Comparison of ENCODE assay signal across 10 mouse cellular contexts in genomic region chr10:103402171-103402570, GRCm38 (mm10). TPM values are rescaled to one million over a fixed set of nuclear protein-coding genes. Genes with fewer than 3 reads are reported as not detected.
DNase-seq lines count a peak whose midpoint lies in the region; ATAC-seq and TF ChIP-seq lines count a peak whose summit lies in the region.
"Had no signal": no experiment of that assay in that cellular context is flagged by ENCODE, and none has a peak within 500 bp of the region (broad histone marks: within the 10 kb centered on the region; RNA-seq: fewer than 3 reads in every experiment).

No protein-coding gene starts in this region.

- H3K4me3 ChIP-seq in lung, embryonic 14.5 days (ENCODE audit: low read depth, low read length): no peak overlapping the region
- H3K4me3 ChIP-seq in forebrain, embryonic 12.5 days (replicated peaks): no peak overlapping the region
- no peak overlapping the region for H3K4me3 ChIP-seq in midbrain, embryonic 15.5 days
- H3K4me3 ChIP-seq: lung, embryonic 15.5 days had no signal

- no peaks in the 10 kb centered on the region for H3K9me3 ChIP-seq in lung, embryonic 14.5 days (ENCODE audit: low read depth, low read length)
- no peaks in the 10 kb centered on the region for H3K9me3 ChIP-seq in forebrain, embryonic 12.5 days
- no peaks in the 10 kb centered on the region for H3K9me3 ChIP-seq in midbrain, embryonic 15.5 days
- H3K9me3 ChIP-seq: lung, embryonic 15.5 days had no signal

- H3K36me3 ChIP-seq in lung, embryonic 14.5 days (ENCODE audit: insufficient read depth): no peaks in the 10 kb centered on the region
- no peaks in the 10 kb centered on the region for H3K36me3 ChIP-seq in forebrain, embryonic 12.5 days (replicated peaks)
- H3K36me3 ChIP-seq in midbrain, embryonic 15.5 days (replicated peaks): no peaks in the 10 kb centered on the region
- H3K36me3 ChIP-seq: lung, embryonic 15.5 days had no signal

- H3K4me2 ChIP-seq in lung, embryonic 14.5 days: no peak overlapping the region
- H3K4me2 ChIP-seq in forebrain, embryonic 12.5 days: no peak overlapping the region
- H3K4me2 ChIP-seq in midbrain, embryonic 15.5 days: no peak overlapping the region
- H3K4me2 ChIP-seq: lung, embryonic 15.5 days had no signal

- peak; percentile 46 for DNase-seq in cerebellum, adult 8-10 months
- no peak for DNase-seq in cerebellum, postnatal 25 days
- DNase-seq in lung, embryonic 14.5 days: peak; percentile 84
- DNase-seq in lung, adult 18-20 months: no peak
- no peak for DNase-seq in gastrocnemius, postnatal 4 days (ENCODE audit: low spot score in 2 of 2)
- no peak for DNase-seq in urinary bladder, postnatal 4 days (ENCODE audit: low spot score in 2 of 2)

- H3K27ac ChIP-seq in lung, embryonic 14.5 days (ENCODE audit: low read depth): no peak overlapping the region
- no peak overlapping the region for H3K27ac ChIP-seq in forebrain, embryonic 12.5 days
- H3K27ac ChIP-seq in midbrain, embryonic 15.5 days: no peak overlapping the region
- H3K27ac ChIP-seq: lung, embryonic 15.5 days had no signal

- no peak for ATAC-seq in lung, embryonic 14.5 days (ENCODE audit: insufficient read depth)
- peak; percentile 36; the same call in 1 of the 2 replicates for ATAC-seq in forebrain, embryonic 12.5 days (ENCODE audit: low FRiP score)
- peak; percentile 65; the same call in 1 of the 2 replicates for ATAC-seq in midbrain, embryonic 15.5 days (replicated peaks)

- 18% methylated on average over 4 of the region's 4 CpGs for WGBS in lung, embryonic 14.5 days
- 19% methylated on average over 4 of the region's 4 CpGs for WGBS in forebrain, embryonic 12.5 days
- 15% methylated on average over 4 of the region's 4 CpGs for WGBS in midbrain, embryonic 15.5 days

- no peaks in the 10 kb centered on the region for H3K27me3 ChIP-seq in lung, embryonic 14.5 days (ENCODE audit: insufficient read depth, low read length)
- H3K27me3 ChIP-seq in forebrain, embryonic 12.5 days: no peaks in the 10 kb centered on the region
- H3K27me3 ChIP-seq in midbrain, embryonic 15.5 days (replicated peaks): no peaks in the 10 kb centered on the region
- H3K27me3 ChIP-seq: CH12.LX; lung, embryonic 15.5 days had no signal

- no peaks in the 10 kb centered on the region for H3K4me1 ChIP-seq in lung, embryonic 14.5 days (ENCODE audit: insufficient read depth)
- no peaks in the 10 kb centered on the region for H3K4me1 ChIP-seq in forebrain, embryonic 12.5 days
- H3K4me1 ChIP-seq in midbrain, embryonic 15.5 days: no peaks in the 10 kb centered on the region
- H3K4me1 ChIP-seq: lung, embryonic 15.5 days had no signal

- no peak overlapping the region for H3K9ac ChIP-seq in lung, embryonic 14.5 days
- no peak overlapping the region for H3K9ac ChIP-seq in forebrain, embryonic 12.5 days
- H3K9ac ChIP-seq in midbrain, embryonic 15.5 days: no peak overlapping the region
- H3K9ac ChIP-seq: lung, embryonic 15.5 days had no signal

- peak; percentile 72 for TF ChIP-seq CTCF in lung, embryonic 14.5 days (IDR thresholded peaks at IDR 0.05; ENCODE audit: low read depth)

RNA-seq across cellular contexts. Expression of gene Slc6a15, which starts 34.6 kb away (rescaled TPM):
- polyA plus RNA-seq in lung, embryonic 14.5 days (2014; fragmentation: Nextera tagmentation; extraction: Ambion mirVana): 0.69 and 0.99 TPM in 2 replicates
- 20.9 and 31.0 TPM in 2 replicates for polyA plus RNA-seq in forebrain, embryonic 12.5 days (2016; fragmentation: Nextera tagmentation; extraction: Ambion mirVana)
- polyA plus RNA-seq in midbrain, embryonic 15.5 days (2015; fragmentation: Nextera tagmentation; extraction: Ambion mirVana): 45.3 and 51.7 TPM in 2 replicates
- total RNA-seq in gastrocnemius, postnatal 4 days (2021): under 1 TPM; 0.22 to 0.34 TPM
- total RNA-seq: CH12.LX had no signal

Comparison
In these comparisons a context has a peak if more than half of its experiments do, and no peak if none do; other contexts are left out.
1. DNase-seq: peak in cerebellum, adult 8-10 months (single experiment) and lung, embryonic 14.5 days (single experiment); none in cerebellum, postnatal 25 days (0 of 2), lung, adult 18-20 months (0 of 2), gastrocnemius, postnatal 4 days (0 of 2) and urinary bladder, postnatal 4 days (0 of 2).
2. RNA of gene Slc6a15, which starts 34.6 kb away (polyA plus RNA-seq): 45.3 to 51.7 TPM in midbrain, embryonic 15.5 days and 20.9 to 31.0 TPM in forebrain, embryonic 12.5 days; 0.69 to 0.99 TPM in lung, embryonic 14.5 days; every median in the first group is over 10 times any median in the second.